Mouse (Mus musculus) lung, adult 18-20 months (tissue): ENCODE results near the gene Klhl10.

ENCODE experiments used
- DNase-seq, 2 experiments: peaks; one replicate each; pipeline ENCODE4 v3.0.0; 2022; ENCODE audit warnings: mixed read lengths in 2 of 2

Gene Klhl10

GRCm38 (mm10) chr11:100441797-100442196 is at the start of gene Klhl10, which contains the start of gene Nt5c3b:
Gene Klhl10 (plus strand): TSS chr11:100441917.
Gene Nt5c3b (minus strand): TSS chr11:100441808.
- no peak for DNase-seq

DNA sequence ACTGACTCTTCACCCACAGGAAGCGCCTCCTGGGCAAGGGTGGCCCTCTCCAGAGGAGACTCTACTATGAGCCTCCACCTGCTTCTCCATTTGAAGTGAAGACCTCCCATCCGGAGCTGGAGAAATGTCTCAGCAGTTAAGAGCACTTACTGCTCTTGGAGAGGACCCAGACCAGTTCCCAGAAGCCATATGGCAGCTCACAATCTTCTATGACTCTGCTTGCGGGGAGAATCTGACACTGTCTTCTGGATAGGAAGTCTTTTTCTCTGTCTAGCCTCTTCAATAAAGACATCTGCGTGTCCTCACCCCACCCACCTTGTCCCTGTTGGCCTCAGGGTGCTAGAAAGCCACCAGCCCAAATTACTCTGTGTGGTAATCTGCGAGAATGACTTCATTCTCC is 48.8 kb upstream of the Klhl10 start:
- no peak for DNase-seq

- DNase-seq = peak in 1 of 2 experiments; percentile 50
These were observed 48.0 kb upstream of the Klhl10 start for GRCm38 (mm10) chr11:100393733-100394132.

DNA sequence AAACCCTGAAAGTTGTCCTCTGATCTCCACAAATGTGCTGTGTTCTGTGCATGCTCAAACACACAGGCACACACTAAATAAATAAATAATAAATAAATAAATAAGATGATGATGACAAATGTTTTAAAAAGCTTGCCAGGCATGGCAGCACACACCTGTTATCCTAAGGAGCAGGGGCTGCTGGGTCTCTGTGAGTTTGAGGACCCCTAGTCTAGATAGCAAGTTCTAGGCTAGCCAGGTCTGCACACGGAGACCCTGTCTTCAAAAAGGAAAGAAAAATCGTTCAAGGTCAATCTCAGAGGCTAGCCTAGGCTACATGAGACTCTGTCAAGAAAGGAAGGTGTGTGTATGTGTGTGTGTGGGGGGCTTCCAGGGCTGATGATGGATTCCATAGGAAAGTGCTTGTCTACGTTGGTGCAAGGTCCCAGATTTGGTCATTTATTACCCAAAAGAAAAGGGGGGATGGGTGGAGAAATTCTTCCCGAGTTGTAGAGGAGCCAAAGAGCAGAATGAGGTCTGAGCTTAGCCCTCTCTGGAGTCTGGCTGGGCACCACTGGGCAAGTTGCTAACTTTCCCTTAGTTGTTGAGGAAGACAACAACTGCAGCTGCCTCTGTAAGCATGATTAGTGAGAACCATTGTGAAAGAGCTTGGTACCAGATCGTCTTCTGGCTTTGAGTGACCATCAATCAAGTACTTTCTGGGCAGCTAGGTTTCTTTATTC is 47.2 kb upstream of the Klhl10 start:
- no peak for DNase-seq

DNA sequence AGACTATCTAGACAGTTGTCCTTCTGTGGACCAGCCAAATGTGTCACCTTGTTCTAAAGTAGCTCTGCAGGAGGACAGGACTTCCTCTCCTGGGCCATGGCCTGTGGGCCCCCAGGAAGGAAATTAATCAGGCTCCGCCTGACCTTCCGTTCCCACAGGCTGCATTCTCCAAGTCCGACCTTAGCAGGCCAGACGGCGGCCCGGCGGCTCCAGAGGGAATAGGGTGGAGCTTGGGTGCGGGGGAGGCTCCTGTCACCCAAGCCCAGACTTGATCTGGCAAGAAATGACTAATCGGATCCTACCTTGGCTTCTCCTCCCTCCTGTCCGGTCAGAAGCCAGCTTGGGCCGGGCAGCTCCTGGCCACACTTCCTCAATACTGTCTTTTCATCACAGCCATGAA is 46.5 kb upstream of the Klhl10 start:
- DNase-seq = peak; percentile 82 to 90

DNA sequence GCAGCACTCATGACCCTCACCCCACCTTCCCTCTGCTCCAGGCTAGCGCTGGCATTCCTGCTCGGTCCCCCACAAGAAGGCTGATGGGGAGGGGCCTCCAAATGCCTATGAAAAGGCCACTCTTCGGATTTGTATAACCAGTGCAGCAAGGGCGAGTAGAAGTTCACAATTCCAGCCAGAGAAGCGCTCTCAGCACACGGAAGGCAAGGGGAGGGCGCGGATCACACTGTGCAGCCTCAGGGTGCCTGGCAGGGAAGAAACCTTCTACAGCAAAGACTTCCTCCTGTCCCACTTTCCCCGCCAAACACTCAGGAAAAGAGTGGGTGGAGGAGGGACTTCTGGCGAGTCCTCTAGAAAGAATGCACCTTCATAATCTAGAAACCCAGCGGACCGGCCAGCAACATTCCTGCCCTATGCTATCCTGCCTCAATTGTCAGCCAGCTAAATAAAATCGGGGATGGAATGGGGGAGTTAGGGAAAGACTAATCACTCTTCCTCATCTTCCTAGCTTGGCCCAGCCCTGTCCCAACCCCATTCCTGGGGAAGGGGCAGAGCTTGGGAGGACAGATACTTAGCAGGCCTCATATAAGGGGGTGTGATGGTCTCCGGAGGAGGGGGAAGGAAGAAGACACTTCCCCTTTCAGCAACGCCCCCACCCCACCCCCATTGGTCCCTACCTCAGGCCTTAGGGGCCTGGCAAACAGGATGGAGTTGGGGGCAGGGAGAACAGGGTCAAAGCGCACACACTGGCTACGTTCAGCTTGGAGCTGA is 45.7 kb upstream of the Klhl10 start:
- DNase-seq = peak; percentile 68 to 76

- DNase-seq = peak; percentile 65 to 70
These were observed 44.7 kb upstream of the Klhl10 start for GRCm38 (mm10) chr11:100396886-100397599.

DNA sequence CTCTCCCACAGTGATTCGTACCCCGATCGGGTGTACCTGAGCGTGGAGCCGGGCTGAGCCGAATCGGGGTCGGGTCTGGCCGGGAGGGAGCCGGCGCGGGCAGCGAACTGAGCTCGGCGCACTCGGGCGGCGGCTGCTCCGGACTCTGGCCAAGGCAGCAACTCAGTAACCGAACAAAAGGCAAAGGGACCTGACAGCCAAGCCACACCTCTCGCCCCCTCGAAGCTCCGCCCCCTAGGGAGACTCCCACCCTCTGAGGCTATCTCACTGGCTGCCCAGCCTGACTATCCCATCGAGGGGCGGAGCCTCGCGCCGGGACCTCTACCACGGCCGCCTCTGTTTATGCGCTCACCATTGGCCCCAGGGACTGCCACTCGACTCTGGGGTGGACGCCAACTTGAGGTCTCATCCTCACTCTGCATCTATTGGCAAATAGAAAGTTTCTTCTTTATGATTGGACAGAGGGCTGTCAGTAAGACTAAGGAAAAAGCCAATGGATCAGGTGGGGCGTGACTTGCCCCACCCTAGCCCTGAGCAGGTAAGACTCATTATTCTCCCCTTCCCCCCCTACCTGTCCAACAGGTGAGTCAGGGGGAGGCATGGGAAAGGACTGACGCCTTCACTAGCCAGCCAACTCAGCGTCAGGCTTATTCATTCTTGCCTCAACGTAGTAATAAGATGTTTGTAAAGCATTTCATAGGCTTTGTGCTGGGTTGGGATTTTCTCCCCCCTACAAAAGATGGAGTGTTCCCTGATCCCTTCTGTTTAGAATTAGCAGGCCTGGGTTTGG is 43.9 kb upstream of the Klhl10 start, which contains the start of gene Jup:
Jup (minus strand) TSS at position 164 of the 790 bp plus-strand sequence.
- DNase-seq = peak; percentile 100

GRCm38 (mm10) chr11:100398517-100398916 is 43.2 kb upstream of the Klhl10 start:
- DNase-seq = no peak

DNA sequence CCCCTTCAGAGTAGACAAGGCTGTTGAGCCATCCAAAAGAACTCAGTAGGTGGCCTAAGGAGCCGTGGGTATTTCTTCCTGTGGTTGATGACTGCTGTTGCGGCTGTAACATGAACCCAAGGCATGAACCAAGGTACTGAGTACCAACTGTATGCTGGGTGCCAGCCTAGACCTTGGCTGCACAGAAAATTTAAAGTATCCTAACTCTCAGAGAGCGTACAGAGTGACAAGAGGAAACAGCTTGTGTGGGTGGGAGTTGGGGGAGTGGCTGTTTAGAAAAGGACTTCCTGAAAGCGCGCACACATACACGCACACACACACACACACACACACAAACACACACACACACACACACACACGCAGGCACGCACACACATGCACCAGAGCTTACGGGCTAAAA is 42.4 kb upstream of the Klhl10 start:
- peak; percentile 52 to 70 for DNase-seq

GRCm38 (mm10) chr11:100399727-100400538 is 41.8 kb upstream of the Klhl10 start:
- no peak for DNase-seq

DNA sequence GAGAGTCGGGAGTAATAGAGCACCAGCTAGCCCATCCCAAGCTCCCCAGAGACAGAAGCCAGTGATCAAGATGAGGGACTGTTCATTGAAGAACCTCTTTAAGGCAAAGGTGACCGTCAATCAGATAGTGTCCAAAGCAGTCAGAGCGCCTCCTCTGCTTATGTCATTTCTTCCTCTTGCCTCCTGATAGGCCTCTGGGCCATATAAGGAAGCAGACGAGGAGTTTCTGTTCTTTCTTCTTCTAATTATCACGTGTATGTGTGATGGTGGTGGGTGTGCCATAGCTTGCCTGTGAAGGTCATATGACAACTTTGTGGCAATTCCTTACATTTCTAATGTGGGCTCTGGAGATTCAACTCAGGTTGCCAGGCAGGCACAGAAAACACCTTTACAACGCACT is 40.9 kb upstream of the Klhl10 start:
- no peak for DNase-seq

DNA sequence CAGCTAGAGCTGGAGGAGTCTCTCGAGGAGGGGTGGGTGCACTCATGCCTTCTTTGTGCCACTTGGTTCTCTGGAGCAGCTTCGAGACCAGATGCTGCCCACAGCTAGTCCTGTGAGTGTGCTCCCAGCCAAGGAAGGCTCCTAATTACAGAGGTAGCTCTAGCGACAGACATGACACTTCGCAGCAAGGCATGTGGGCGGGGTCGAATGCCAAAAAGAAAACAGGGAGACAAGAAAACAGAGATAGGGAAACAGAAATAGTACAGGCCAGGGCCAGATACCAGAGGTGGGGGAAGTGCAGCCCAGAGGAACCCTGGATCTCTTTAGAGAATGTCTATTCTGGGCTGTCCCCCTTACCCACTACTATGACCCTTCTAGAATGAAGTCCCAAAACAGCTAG is 39.5 kb upstream of the Klhl10 start:
- DNase-seq = no peak

- DNase-seq = peak; percentile 74 to 84
These were observed 39.0 kb upstream of the Klhl10 start for GRCm38 (mm10) chr11:100402682-100403081.

DNA sequence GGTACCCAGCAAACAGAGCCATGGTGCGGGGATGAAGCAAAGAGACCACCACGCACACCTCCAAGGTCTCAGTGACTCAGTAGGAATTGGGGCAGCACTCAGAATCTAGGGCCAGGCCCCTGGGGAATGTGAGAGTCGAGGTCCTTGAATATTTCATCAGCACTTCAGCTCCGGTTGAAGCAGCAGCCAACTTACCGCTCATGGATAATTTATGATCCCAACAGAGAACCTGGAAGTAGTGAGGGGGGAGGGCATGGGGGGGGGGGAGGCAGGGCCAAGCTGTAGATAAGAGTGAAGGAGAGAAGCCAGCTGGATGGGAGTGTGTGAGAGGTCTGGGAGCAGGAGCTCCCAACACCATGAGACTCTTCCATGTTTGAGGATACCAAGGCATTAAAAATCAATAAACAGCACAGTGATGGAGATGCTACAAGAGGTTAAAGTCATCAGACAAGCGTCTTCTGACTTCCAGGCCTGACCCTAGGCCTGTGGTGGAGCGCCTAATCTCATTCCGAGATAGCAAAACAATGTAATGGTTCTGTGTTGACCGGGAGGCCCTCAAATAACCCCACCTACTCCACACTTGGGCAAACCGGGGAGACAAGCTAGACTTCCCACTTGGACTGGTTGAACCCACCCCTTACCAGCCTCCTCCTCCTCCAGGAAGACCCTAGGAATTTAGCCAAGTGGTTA is 38.1 kb upstream of the Klhl10 start:
- no peak for DNase-seq

DNA sequence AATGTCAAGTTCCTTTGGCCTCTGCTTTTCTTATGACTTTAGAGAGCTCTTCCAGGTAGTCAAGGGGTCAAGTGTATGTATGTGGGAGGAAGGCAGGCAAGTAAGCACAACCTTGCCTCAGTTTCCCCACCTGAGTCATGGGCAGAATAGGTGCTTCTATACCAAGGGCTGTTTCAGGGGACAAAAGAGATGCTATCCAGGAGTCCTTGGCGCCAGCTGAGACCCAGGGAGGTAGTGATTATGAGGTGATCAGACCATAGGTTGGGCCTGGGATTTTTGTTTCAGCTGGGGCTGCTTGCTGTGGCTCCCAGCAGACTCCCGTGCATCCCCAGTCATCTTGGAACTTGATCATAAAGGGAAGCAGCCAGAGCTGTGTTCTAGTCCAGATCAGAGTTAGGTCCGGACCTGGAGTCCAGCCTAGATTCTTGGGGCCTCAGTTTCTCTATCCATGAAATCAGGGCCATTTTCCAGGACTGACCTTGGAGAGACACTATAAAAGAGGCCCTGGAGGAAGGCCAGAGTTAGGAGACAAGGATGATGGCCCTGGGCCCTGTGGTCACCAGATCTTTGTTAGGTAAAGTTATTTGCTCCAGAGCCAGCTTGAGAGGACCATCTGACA is 37.2 kb upstream of the Klhl10 start:
- no peak for DNase-seq

GRCm38 (mm10) chr11:100406273-100406672 is 35.4 kb upstream of the Klhl10 start:
- peak; percentile 53 to 71 for DNase-seq

GRCm38 (mm10) chr11:100406995-100407705 is 34.6 kb upstream of the Klhl10 start:
- no peak for DNase-seq

GRCm38 (mm10) chr11:100408076-100408834 is 33.5 kb upstream of the Klhl10 start:
- DNase-seq = peak; percentile 76 to 84
